Mouse (Mus musculus) Muller cell, postnatal 12 days (primary cell): ENCODE measurements at regions not wholly inside any gene's neighbourhood (a gene's known extent, or its start where the extent isn't known, plus 50 kb on each side); places are given as distances from the start of the nearest gene placed in this dataset.

Experiments
- DNase-seq: peaks from one replicate; pipeline ENCODE4 v3.0.0-alpha.2; 2015; ENCODE audit errors: inconsistent ontology term

DNA sequence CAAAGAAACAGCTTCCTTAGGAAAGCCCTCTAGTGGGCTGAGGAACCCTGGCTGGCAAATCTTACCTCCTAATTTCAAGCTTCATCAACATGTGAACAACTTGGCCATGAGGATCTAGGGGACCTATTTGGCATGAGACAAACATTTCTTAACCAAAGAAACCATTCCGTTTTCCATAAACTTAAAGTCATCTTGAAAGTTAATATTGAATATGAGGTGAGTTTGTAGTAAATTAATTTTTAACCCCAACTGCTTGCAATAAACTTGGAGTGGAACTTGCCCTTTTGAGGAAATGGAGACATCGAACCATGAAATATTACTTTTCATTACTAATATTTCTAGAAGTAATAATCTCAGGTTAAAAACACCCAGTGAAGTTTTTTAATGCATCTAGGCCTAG lies 229.7 kb downstream of the Cdh26 start:
- no peak for DNase-seq

DNA sequence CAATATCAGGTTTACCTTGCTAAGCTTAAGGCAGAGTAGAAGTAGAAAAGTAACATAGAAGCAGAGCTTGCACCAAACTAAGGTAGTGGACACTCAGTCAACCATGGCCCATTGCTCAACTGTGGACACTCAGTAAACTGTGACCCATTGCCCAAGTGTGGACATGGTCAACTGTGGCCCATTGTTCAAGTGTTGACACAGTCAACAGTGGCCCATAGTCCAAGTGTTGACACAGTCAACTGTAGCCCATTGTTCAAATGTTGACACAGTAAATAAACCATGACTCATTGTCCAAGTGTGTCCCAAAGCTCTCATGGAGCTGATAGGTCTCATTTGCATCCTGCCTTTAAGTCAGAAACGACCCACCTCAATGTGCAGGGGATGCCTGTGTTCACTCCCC lies 232.1 kb downstream of the Cdh26 start:
- no peak for DNase-seq

DNA sequence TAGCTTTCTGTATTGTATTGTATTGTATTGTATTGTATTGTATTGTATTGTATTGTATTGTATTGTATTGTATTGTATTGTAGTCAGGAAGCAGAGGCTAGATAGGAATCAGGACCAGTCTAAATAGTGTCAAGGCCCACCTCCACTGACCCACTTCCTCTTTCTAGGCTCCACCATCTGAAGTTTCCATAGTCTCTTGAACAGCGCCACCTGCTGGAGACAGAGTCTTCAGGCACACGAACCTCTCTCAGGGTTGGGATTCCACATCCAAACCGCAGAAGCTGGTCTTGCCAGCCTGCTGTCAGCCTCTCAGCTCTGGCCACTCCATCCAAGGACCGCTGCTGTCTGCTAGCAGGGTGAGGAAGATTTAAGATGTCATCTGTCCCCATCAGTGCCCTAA lies 234.6 kb downstream of the Cdh26 start:
- peak; percentile 62 for DNase-seq

DNA sequence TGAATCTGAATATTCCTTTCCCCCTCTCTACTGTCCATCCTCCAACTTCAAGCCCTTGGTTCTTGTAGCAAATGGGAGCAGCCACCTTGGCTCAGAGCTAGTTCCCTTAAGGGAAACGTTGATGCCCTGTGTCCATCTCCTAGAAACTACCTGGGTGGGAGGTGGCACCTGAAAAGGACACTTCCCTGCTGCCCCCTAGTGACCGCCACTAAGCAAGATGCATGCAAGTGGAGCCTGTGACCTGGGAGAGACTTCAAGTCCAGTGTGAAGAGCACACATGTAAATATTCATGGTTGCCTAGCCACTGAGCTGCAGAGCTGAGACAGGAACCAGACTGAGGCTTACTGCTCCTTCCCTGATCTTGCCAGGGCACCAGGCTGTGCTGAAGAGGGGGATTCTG lies 238.1 kb downstream of the Cdh26 start:
- no peak for DNase-seq

DNA sequence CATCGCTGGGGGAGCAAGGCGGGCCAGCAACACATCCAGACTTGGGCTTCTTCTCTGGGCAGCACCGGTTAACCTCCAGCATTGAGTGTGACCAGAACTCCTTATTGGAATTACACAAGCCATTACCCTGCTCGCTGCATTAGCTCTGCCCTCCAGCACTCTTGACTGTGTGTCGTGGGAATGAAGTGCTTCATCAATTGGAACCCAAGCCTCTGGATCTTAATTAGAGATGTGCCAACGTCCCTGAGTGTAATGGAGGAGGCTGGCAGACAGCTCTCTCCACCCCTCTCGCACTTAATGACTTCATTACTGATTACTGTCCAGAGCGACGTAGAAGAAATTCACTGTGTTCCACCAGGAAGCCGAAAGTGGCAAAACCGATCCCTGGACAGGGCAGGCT lies 240.6 kb downstream of the Cdh26 start:
- no peak for DNase-seq

DNA sequence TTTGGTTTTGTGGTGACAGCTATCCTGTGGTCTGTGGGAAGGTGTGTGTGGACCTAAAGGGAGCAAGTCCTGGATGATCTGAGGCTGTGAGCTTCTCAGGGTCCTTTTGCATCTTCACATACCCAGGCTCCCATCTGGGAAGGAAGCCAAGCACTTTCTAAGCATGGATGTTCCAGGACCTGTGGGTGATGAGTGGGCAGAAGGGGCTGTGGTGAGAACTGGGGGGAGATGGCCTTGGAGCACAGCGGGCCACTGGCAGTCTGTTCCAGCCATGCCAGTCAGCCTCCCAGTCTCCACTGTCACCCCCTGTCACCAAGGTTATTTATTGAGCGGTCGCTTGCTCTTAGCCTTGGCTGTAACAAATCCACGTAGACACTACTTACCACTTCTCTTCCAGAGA lies 243.3 kb downstream of the Cdh26 start:
- DNase-seq, result no peak

DNA sequence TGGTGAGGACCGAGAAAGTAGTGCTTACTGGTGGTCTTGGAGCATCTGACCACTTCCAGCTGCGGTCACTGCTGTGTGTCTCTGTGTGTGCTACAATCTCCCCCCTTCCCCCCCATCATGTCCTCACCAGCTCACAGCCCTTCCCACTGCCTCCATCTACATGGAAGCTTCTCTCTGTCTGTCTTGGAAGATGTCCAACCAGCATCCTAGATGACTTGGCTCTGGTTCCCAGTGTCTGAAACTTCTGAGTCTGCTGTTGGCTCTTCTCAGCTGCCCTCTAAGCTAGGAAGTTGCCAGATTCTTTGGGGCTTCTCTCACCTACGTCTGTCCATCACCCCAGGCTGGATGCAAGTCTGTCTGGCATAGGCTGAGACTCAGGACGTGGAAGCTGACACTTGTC lies 244.3 kb downstream of the Cdh26 start:
- DNase-seq, result peak; percentile 37

DNA sequence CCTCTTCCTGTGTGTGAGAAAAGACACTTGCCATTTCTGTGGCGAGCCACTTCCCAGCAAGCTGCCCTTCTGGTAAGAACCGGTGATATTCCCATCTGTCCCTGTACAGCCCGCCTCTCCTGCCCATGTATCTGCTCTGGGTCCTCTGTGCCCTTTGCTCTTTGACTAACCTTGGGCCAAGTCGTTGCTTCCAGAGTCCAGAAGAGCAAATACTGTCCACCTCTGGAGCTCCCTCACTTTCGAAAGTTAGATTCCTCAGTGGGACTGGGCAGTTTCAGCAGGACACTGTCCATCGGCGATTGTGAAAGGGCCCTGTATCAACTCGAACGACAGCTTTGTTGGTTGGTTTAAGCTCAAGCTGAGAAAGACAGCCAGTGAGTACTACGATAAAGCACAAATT lies 246.6 kb downstream of the Cdh26 start:
- no peak for DNase-seq

DNA sequence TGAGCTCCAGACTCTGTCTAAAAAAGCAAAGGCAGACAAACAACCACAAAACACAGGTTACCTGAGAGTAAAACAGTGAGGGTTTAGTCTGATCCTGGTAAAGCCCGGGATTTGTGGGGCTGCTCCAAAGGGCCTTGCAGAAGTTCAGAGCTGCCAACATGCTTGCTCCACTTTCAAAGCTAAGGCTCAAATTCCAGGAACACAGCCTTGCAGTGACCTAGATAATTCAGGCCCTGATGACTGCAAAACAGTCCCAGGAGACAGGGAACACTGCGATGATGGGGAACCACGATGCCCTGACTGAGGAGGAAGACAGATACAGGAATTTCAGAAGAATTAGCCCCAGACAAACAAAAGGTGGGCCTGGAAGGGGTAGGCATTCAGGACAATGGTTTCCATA lies 250.0 kb downstream of the Cdh26 start:
- no peak for DNase-seq

DNA sequence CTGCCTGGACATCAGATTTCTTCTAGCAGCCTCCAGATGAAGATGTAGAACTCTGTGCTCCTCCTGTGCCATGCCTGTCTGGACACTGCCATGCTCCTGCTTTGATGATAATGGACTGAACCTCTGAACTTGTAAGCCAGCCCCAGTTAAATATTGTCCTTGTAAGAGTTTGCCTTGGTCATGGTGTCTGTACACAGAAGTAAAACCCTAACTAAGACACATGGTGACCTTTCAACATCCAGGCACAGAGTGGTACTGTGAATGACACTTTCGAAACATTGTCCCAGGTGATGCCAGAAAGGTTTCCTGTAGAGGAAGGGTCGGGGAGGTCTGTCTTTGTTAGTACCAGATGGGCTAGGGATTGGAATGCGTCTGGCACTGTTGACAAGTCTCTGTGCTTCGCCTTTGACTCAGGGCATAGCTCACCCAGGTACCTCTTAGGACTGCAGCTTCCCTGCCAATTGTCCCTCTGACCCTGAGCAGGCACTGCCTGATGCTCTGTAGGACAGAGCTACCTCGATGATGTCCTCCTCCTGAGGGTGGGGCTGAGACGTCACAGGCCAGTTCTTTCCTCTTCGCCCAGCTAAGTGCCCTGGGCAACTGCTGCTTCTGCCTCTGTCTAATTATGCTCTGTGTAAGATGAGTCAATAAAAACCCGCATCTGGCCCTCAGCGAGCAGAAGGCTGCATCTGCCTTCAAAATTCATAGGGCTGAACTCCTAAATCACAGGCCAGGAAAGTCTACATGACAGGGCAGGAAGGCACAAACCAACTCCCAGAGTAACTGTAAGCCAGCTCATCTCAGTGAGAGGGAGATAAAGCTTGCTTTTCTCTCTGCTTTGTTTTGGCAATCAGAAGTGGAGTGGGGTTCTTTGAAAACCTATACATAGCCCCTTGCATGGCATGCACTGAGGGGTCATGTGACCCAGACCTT lies 254.0 kb downstream of the Cdh26 start:
- DNase-seq, result no peak

DNA sequence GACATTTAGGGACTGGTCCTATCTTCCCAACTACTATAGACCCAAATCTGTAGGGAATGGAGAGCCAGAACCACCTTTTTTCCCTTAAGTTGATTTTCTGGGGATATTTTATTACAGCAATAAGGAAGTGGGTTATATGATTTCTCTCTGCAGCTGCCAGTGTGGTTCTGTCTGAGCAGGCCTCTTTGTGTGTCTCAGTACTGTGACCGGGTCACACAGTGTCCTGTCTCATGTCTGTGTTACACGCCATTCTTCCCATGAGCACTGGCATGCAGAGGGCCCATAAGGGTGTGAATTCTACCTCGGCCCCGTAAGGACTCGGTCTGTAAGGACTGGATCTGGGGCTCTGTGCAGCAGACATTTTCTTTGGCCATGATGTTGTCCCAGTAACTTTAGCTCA lies 254.9 kb downstream of the Cdh26 start:
- DNase-seq, result no peak

DNA sequence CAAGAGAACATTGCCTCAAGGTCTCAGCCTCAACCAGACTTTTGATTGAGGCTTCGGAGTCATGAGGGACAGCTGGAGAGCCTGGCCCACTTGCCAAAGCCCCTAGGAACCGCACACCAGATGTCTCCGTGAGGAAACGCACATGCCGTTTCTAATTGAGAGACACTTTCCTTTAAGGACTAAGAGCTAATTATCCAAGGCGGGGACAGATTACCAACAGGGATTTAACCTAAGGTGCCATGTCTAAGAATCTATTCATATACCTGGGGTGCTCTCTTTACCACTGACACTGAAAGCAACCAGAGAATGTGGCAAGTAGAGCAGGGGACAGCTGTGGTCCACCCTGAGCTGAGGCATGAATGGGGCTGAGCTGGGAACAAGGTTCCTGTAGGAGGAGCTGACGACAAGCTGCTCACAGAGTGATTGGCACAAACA lies 255.9 kb downstream of the Cdh26 start:
- DNase-seq, result no peak

DNA sequence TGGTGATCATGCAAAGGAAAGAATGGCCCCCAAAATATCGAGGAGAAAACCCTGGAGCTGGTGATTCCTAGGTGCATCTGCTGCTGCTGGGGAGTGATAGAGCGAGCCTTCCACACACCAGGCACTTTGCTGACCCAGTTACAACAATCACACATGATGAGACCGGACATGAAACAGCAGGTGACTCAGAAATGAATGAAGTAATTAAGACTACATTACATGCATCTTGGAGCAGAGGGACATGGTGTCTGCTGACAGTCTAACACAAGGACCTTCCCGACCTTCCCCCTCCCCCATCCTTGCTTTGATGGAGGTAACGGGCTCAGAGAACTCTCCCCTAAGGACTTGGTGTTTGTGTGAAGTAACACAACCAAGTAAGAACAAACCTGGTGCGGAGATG lies 258.3 kb downstream of the Cdh26 start:
- DNase-seq, result no peak

DNA sequence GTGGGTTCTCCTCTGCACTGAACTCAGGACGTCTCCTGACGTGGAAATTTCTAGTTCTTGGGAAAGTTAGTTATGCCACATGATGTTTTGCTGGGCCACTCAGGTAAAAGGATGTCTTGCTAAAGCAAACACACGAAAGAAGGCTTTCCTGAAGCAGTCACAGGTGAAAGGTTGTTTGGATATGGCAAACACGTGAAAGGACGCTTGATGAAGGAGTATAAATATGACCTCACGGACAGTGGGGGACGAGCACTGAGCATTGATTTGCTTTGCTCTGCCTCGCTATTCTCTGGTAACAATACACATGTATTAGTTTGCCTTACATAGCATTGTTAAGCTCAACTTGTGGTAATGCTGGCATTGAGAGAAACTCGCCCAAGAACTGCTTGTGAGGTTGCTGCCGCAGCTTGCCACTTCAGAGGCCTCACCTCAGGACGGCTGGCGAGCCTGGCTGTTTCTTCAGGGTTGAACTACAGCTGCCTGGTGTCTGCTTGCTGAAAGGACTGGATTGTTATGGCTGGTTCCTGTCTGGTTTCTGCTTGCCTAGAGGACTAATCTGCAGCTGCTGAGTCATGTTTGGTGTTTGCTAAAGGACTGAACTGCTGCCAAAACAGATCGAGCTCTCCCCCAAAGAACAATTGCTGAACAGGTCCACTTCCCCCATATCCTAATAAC lies 261.0 kb downstream of the Cdh26 start:
- DNase-seq, result peak; percentile 71

DNA sequence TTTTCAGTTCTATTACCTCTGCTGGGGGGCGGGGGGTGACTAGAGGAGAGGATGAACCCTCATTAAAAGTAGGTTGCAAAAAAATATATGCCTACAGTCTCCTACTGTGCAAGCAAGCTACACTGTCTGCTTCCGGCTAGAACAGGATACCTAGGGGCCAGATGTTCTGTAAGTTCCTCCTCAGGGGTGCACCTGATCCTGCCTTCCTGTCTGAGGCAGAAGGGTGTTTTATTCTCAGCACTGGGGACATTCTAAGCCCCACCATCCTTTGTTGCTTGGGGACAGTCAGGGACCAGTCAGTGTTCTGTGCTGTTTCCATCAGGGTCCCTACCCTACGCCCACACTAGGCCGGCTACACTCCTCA lies 261.5 kb downstream of the Cdh26 start:
- no peak for DNase-seq

DNA sequence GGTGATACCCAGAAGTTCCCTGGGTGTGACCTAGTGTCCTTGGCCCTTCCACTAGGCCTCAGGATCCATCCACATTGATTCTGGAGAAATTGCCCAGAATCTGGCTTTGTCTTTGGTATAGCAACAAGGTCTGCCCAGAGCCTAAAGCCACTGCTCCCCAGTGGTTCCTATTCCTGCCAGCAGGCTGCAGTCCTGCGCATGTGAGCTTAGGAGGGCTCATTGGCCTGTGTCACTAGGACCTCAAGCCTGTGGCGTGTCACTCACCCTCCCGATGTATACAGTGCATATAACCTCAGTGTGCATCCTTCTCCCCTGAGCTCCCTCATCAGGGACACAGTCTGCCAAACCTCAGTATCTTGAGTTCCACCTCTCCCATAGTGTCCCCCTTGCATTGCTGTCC lies 261.9 kb downstream of the Cdh26 start:
- no peak for DNase-seq

DNA sequence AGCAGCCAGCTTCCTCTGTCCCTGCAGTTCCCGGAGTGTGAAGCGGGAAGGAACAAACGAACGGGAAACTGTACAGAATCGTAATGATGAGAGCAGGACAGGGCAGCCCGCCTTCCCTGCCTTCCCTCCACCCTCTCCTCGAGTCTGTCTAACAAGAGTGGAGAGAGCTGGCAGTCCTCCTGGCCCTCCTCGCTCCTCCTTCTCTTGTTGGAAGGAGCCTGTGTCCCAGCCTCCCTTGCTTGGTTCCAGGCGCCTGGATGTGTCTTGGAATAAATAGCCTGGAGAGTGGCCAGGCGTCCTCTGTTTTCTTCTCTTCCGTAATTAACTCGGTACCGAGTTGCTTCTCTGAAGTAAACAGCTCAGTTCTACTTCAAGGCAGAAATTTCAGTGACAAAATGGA lies 268.3 kb downstream of the Cdh26 start:
- no peak for DNase-seq

DNA sequence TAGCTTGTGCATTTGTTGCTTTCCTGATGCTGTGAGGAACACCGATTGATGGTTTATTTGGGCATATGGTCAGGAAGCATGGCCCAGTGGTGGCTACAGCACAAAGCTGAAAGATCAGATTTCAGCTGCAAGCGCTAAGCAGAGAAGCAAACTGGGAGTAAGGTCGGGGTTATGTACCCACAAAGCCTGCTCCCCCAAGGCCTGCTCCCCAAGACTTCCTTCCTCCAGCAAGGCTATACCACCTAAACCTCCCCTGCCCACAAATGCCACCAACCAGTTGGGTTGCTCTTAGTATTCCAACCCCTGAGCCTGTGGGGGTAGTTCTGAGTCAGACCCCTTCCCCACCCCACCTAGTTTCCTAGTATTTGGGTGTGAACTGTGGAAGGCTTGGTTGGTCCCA lies 270.5 kb downstream of the Cdh26 start:
- no peak for DNase-seq

DNA sequence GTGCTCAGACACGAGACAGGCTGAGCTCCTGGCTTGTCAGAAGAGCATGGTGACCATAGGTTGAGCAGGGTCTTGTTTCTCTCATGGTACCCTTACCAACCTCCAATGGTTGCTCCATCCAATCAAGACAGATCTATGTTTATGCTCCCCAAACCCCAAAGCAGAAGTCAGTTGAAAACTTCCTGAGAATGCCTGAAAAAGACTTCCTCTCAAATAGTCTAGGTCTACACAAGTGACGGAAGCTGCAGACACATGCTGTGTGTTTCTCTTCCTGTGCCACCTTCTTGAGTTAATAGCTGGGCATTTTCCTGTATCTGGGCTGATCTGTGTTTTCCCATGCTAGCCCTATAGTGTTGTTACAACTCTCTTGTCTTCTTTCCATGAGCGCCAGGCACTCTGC lies 274.2 kb downstream of the Cdh26 start:
- DNase-seq, result no peak

DNA sequence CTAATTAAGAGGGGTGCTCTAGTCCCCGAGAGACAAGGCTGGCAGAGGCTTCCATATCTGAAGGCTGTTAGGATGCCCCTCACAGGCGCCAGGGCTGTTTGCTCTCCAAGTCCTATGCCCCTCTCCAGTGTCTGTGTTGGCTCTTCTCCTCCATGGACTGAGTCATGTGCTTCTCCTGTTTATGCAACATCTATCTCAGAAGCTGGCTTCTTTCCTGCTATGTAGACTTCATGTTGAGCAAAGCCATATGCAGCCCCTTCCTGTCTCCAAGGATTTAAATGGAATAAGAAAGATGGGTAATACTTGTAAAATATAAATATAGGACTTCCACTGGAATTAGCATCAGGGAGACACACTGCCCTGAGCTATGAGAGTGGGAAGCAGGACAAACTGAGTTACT lies 278.3 kb downstream of the Cdh26 start:
- no peak for DNase-seq

DNA sequence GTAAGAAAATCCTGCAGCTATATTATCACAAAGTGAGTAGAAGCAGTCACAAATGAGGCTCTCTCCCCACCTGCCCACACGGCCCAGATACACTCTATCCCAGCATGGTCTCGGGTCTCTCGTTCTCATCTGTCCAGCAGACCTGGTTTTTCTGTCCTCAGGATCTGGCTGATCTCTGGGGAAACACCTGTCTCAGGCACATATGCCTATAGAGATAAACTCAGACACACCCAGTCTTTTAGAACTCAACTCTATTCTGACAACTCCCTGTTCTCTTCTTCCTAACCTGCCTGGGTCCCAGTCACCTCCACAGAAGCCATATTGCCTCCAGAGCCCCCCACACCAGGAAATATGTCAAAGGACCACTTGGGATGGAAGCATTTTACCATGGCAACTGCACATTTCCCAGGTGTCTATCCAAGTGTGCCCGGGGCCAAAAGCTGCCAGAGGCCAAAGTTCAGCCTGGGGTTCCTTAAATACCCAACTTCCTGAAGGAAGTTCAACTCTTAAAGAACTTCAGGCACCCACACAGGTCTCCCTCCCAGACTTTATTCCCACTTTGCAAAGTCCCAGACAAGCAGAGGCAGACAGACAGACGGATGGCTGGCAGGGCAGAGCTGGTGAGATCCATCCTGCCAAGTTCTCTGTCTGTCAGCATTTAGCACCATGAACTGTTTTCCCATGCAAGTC lies 279.0 kb downstream of the Cdh26 start:
- no peak for DNase-seq

DNA sequence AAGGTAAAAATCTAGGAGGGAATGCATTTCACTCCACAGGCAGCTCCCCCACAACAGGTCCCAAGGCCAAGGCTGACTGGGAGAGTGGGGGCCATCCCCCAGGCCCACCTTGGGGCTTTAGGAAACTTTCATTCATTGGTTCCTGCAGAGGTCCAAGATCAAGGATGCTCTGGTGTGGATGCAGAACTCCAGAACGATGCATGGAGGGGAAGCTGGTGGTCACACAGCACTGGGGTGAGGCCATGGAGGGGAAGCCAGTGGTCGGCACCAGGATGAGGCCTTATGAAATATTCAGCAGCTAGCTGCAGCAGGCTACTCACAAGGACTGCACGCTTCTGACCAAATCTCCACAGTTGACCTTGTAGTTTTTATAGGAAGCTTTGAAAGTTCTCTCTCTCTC lies 279.7 kb downstream of the Cdh26 start:
- DNase-seq, result no peak

DNA sequence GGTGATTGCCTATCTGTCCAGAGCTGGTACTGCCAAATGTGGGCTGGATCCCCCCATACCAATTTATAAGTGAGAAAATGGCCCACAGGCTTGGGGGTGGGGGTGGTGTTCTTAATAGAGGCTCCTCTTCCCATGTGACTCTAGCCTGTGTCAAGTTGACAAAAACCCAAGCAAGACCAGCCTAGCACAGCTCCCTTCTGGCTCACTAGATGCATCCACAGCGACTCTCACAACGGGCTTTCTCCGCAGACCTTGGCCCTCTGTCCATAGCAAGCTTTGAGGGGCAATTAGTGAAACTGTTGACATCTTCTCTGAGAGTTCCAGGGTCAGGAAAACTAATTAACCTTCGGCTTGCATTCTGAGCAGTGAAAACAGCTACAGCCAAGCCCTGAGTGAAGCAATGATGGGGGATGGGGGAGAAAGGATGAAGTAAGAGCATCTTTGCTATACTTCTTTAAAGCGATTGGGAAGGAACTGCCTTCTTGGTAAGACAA lies 281.3 kb downstream of the Cdh26 start:
- peak; percentile 28 for DNase-seq
